Mouse (Mus musculus) intestine, postnatal 0 days (tissue): ENCODE data around the gene Zbtb20. TPM values are rescaled to one million over a fixed set of nuclear protein-coding genes. Genes with fewer than 3 reads are reported as not detected.

ENCODE experiments used
- ATAC-seq: fragments of 200-750 bp; cut with Nextera tagmentation; 2 replicates; pipeline ENCODE4 v1.8.0; 2017; ENCODE audit warnings: mild to moderate bottlenecking, moderate TSS enrichment, moderate library complexity
- H3K27ac ChIP-seq: fragments of 300-500 bp; sonication (generic); 2 replicates; pipeline ENCODE4 v1.5.1; 2014; ENCODE audit warnings: mild to moderate bottlenecking, low read depth, low read length, moderate library complexity
- H3K27me3 ChIP-seq: fragments of 300-500 bp; sonication (generic); replicated peaks from 2 replicates; pipeline ENCODE4 v1.6.1; 2014; ENCODE audit warnings: low read length, mixed read lengths; ENCODE audit not compliant: control insufficient read depth, insufficient read depth
- H3K36me3 ChIP-seq: fragments of 300-500 bp; sonication (generic); 2 replicates; pipeline ENCODE4 v1.6.1; 2014; ENCODE audit warnings: mild to moderate bottlenecking, moderate library complexity; ENCODE audit not compliant: control insufficient read depth, insufficient read depth
- H3K4me1 ChIP-seq: fragments of 300-500 bp; sonication (generic); replicated peaks from 2 replicates; pipeline ENCODE4 v1.6.1; 2014; ENCODE audit warnings: antibody characterized with exemption, low read length, mixed read lengths; ENCODE audit not compliant: control insufficient read depth, insufficient read depth
- H3K4me2 ChIP-seq: fragments of 300-500 bp; sonication (generic); replicated peaks from 2 replicates; pipeline ENCODE4 v1.6.1; 2014; ENCODE audit warnings: low read depth, mild to moderate bottlenecking, moderate library complexity
- H3K4me3 ChIP-seq: fragments of 300-500 bp; sonication (generic); 2 replicates; pipeline ENCODE4 v1.5.1; 2014; ENCODE audit warnings: low read depth, low read length
- H3K9ac ChIP-seq: fragments of 300-500 bp; sonication (generic); 2 replicates; pipeline ENCODE4 v1.6.1; 2014; ENCODE audit warnings: mild to moderate bottlenecking, low read depth, low read length
- H3K9me3 ChIP-seq: fragments of 300-500 bp; sonication (generic); 2 replicates; pipeline ENCODE4 v1.6.1; 2016; ENCODE audit warnings: mixed run types; ENCODE audit not compliant: control insufficient read depth
- CTCF ChIP-seq: sonication (generic); IDR thresholded peaks from 2 replicates; pipeline ENCODE4 v1.5.1; 2016; ENCODE audit warnings: low read depth, mild to moderate bottlenecking, control low read depth, antibody characterized with exemption, moderate library complexity
- WGBS: fragments of 180-500 bp; shearing (Covaris S2); extraction: QIAGEN DNeasy Blood & Tissue Kit; methylation state at CpG from one replicate; pipeline ENCODE4 v1.1.7; 2014; 5-methylcytosine and 5-hydroxymethylcytosine counted together
- polyA plus RNA-seq: library from polyadenylated mRNA; unstranded; fragments of >200 nt; fragmentation: Nextera tagmentation; extraction: Ambion mirVana; gene quantifications from 2 replicates; pipeline ENCODE4 v1.2.1, GENCODE M21; 2015

Zbtb20 gene
- polyA plus RNA-seq, 1 experiment from 2014 or later, result 10.6 TPM

DNA sequence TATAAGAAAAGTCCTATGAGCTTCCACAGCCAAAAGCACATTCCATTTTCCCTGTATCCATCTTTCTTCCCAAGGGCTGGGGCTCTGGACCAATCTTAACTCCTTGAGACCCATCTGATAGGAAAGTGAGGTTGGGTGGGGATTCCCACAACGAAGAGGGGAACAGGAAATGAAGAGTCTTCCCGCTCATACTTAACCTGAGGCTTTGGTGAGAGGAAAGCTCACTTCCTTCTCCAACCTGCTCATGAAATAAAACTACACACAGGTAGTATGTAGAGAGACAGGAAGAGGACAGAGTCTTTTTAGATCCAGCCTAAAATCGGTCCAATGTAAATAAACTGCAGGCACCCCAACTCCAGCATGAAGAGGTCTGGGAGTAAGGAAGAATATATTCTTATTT lies 771.3 kb downstream of the Zbtb20 start:
- no peak for TF ChIP-seq CTCF
- no peak overlapping the region for H3K4me2 ChIP-seq
- no peaks in the 10 kb centered on the region for H3K36me3 ChIP-seq
- no peak overlapping the region for H3K9ac ChIP-seq
- H3K9me3 ChIP-seq, result no peaks in the 10 kb centered on the region
- ATAC-seq, result no peak
- H3K4me1 ChIP-seq, result no peaks in the 10 kb centered on the region
- WGBS, result 86% methylated on average over 3 of the region's 3 CpGs
- no peak overlapping the region for H3K4me3 ChIP-seq
- H3K27me3 ChIP-seq, result no peaks in the 10 kb centered on the region
- H3K27ac ChIP-seq, result no peak overlapping the region

- WGBS, result 80% methylated on average over 1 of the region's 1 CpGs
- no peaks in the 10 kb centered on the region for H3K36me3 ChIP-seq
- ATAC-seq, result no peak
- H3K9me3 ChIP-seq, result no peaks in the 10 kb centered on the region
- H3K27ac ChIP-seq, result no peak overlapping the region
- no peak overlapping the region for H3K9ac ChIP-seq
- H3K4me1 ChIP-seq, result no peaks in the 10 kb centered on the region
- H3K27me3 ChIP-seq, result no peaks in the 10 kb centered on the region
- no peak overlapping the region for H3K4me2 ChIP-seq
- TF ChIP-seq CTCF, result no peak
- no peak overlapping the region for H3K4me3 ChIP-seq
These were observed 772.0 kb downstream of the Zbtb20 start for GRCm38 (mm10) chr16:43647641-43648040.

DNA sequence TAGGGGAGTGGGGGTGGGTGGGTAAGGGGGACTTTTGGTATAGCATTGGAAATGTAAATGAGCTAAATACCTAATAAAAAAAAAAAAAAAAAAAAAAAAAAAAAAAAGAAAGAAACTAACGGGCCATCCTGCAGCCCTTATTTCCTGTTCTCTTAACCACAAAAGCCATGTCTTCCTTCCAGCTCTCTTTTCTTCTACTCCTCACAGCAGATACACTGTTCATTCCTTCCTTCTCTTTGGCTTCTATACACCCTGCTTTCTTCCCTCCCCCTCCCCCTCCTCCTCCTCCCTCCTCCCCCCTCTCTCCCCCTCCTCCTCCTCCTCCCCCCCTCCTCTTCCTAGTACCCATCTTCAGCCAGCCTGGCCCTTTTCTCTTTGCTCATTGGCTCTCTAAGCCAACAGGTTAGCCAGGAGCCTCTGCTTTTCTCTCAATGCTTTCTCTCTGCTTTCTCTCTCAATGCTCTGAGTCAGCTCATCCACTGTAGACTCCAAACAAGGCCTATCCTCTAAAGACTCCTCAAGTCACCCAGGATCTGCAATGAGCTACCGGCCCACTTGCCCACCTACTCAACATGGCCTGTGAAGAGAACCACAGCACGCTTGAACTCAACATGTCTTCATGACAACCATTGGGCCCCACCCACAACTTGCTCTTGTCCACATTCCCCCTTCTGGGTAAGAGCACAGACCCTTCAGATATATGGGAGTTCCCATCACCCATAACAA lies 774.8 kb downstream of the Zbtb20 start:
- H3K27me3 ChIP-seq, result no peaks in the 10 kb centered on the region
- H3K9ac ChIP-seq, result no peak overlapping the region
- no peak overlapping the region for H3K4me3 ChIP-seq
- no peak overlapping the region for H3K4me2 ChIP-seq
- ATAC-seq, result no peak
- no peak for TF ChIP-seq CTCF
- H3K4me1 ChIP-seq, result no peaks in the 10 kb centered on the region
- no peaks in the 10 kb centered on the region for H3K9me3 ChIP-seq
- H3K36me3 ChIP-seq, result no peaks in the 10 kb centered on the region
- WGBS, result 90% methylated on average over 2 of the region's 3 CpGs
- H3K27ac ChIP-seq, result no peak overlapping the region

DNA sequence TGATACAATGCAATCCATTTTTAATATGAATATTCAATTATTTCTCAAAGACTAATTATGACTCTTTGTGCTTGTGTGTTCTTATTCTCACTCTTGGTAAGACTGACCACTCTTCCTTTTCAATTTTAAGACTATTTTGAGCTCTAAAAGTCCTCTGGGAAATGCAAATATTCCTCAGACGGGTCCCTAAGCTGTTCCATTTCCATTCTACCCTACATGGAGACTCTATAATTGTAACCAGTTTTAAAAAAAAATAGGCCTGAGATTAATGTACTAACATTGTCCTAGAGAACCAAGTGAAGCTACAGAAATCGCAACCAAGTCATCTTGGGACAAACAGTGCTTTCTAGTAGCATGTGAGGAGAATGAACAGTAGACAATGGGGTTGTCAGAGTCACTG lies 777.6 kb downstream of the Zbtb20 start:
- Histone ChIP-seq H3K4me3 (no peak overlapping the region), H3K27ac (no peak overlapping the region), H3K9me3 (no peaks in the 10 kb centered on the region), H3K4me1 (no peaks in the 10 kb centered on the region), H3K36me3 (no peaks in the 10 kb centered on the region), H3K4me2 (no peak overlapping the region), H3K9ac (no peak overlapping the region), H3K27me3 (no peaks in the 10 kb centered on the region)
- no peak for TF ChIP-seq CTCF
- no peak for ATAC-seq
- WGBS, result 78% methylated on average over 2 of the region's 2 CpGs

GRCm38 (mm10) chr16:43654269-43654668 lies 778.6 kb downstream of the Zbtb20 start:
- no peak for ATAC-seq
- Histone ChIP-seq H3K4me1 (no peaks in the 10 kb centered on the region), H3K9me3 (no peaks in the 10 kb centered on the region), H3K4me3 (no peak overlapping the region), H3K4me2 (no peak overlapping the region), H3K27me3 (no peaks in the 10 kb centered on the region), H3K36me3 (no peaks in the 10 kb centered on the region), H3K9ac (no peak overlapping the region), H3K27ac (no peak overlapping the region)
- TF ChIP-seq CTCF, result no peak
- 79% methylated on average over 3 of the region's 3 CpGs for WGBS

DNA sequence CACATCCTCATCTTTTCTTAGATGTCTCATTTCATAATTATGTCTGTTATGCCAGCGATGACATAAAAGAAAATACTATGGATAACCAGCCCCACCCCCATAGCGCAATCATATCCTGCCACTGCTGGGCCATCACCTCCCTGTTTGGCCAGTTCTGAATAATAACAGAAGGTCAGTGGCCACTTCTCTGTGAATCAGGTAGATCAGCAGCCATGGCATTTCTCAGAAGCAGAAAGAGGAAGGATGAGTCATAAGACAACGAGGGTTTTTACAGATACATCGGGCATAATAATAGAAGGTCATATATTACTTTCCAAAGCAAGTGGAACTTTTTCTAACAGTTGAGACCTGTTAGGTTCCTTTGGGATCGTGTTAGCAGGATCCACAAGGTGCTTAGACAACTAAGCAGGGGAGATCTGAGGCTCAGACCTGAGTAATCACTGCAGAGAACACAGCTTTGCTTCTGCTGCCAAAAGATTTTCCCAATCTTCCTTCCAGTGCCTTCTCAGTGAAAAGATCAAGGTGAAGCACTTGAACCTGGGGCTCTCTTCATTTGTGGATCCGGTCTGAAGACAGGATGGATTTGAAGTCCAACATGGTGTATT lies 779.6 kb downstream of the Zbtb20 start:
- Histone ChIP-seq H3K4me2 (no peak overlapping the region), H3K27me3 (no peaks in the 10 kb centered on the region), H3K9ac (no peak overlapping the region), H3K36me3 (no peaks in the 10 kb centered on the region), H3K27ac (no peak overlapping the region), H3K4me3 (no peak overlapping the region), H3K9me3 (no peaks in the 10 kb centered on the region), H3K4me1 (no peaks in the 10 kb centered on the region)
- no peak for ATAC-seq
- WGBS, result 78% methylated on average over 6 of the region's 6 CpGs
- no peak for TF ChIP-seq CTCF
